Mouse (Mus musculus): ENCODE measurements around the gene Spata25.

DNA sequence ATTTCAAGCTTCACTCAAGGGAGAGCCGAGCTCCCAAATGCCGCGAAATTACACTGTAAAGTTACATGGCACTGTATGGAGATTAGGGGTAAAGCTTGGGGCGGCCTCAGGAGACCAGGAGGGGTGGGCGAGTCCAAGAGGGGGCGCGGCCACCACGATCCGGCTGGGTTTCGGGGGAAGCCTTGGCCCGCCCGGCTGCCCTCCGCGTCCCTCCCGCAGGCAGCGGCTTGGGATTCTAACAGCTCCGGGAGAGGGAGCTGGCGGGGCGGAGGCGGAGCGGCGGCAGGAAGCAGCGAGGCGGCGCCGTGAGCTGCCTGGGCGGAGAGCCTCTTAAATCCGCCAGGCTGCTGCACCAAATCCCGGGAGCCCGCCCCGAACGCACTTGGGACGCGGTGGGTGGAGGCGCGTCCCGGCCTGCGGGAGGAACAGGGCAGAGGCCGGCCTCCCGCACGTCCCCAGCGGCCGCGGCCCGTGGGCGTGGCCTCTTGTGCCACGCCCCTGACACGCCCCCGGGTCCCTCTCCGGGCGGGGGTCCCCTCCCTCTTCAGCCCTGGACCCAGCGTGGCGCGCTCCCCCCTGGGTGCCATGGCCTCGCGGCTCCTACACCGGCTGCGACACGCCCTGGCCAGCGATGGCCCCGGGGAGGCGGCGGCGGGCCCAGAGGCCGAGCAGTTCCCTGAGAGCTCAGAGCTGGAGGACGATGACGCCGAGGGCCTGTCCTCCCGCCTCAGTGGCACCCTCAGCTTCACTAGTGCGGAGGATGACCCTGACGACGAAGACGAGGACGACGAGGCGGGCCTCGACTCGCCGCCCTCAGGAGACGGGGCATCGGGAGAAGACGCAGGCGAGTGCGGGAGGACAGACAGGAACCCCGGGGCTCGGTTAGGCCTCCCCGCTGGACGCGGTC lies 42.6 kb downstream of the Spata25 start, which contains the start of gene Snx21:
- TF ChIP-seq CTCF (IDR thresholded peaks at IDR 0.05; ENCODE audit: extremely low read depth, insufficient read depth, insufficient read length, insufficient replicate concordance) (no peak), POLR2A (IDR thresholded peaks at IDR 0.05; ENCODE audit: low read depth, low read length) (no peak)

Data from spleen, adult 2 months (tissue).